Mouse (Mus musculus): ENCODE measurements around the gene Krt33b.

Gene Krt33b

DNA sequence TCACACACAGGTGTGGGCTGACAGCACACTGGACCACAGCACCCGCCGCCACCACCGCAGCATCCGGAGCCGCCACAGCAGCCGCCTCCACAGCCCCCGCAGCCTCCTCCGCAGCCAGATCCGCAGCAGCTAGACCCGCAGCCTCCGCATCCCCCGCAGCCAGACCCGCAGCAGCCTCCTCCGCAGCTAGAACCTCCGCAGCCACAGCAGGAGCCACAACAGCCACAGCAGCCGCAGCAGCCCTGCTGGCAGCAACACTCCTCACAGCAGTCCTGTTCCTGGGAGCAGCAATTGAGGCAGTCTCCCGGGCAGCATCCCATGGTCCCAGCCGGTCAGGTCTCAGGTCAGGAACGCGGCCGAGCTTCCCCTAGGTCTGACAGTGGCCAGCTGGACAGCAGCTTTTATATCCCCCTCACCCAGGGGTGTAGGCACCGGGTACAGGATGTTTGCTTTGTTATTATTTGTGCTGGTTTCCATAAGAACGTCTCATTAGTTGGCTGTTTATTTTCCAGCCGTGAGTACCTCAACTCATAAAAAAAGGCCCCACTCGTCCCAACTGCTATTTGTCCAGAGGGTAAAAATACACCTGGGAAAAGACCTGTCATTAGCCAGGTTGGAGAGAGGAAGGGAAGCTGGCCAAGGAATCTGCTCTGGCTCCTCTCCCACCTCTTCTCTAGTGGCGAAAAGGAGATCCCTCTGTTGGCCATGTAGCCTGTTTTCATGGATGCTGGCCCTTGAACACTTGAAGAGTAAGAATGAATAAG lies 35.9 kb downstream of the Krt33b start, which contains the start of gene Krtap17-1:
Krtap17-1 (minus strand) TSS at position 375 of the 764 bp plus-strand sequence.
- DNase-seq (ENCODE audit: low read depth, low spot score) = no peak

DNA sequence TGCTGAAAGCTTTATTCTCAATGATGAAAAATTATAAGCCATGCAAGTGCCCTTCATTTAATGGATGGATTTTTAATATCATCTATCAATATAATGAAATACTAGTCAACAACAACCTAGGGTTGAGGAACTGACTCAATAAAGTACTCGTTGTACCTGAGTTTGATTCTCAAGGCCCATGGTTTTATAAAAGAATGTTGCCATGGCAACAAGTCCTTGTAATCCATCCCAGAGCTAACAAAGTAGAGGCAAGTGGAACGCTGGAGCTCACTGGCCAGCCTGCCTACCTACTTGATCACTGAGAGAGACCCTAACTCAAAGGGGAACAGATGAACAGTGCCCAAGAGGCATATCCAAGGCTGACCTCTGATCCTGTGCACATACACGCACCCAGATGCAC lies 39.1 kb downstream of the Krt33b start:
- no peak for DNase-seq (ENCODE audit: low read depth, low spot score)

DNA sequence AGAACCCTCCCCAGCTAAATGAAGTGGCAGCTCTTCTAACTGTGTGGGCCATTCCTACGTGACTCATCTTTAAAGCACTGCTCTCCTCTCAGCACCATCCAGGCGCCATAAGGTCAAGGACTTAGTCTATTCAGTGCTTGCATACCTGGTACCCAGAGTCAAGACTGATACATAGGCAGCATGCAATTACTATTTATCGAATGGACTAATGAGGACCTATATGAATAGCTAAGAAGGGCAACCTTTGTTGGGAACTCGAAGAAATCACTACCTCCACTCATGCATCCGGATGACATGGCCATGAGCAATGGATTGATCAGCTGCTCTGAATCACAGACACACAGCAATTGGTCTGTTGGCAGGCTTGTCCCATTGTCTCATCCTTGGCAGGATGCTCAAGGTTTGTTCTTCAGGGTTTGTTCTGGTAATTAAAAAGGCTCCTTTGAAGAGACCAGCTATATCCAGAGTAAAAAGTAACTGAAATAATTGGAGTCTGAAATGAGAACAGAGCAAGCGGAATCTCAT lies 39.7 kb downstream of the Krt33b start:
- DNase-seq (ENCODE audit: low read depth, low spot score) = no peak

DNA sequence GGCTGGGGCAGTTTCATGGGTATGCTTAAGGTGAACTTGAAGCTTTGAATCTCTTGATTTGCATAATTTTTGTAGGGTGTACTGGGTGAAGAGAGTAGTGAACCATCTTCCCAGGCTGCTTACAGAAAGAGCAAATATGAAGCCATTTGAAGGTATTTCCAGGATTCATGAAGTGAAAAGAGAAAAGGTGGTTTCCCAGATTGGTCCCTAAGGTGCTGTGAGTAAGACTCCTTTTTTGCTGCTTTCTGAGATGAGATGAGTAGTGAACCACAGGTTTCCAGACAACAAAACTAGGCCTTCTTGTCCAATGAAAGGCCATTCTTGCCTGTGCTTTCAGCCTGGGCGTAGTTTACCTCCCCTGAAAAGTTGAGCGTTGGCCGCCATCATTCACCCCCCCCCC lies 41.1 kb downstream of the Krt33b start:
- no peak for DNase-seq (ENCODE audit: low read depth, low spot score)

DNA sequence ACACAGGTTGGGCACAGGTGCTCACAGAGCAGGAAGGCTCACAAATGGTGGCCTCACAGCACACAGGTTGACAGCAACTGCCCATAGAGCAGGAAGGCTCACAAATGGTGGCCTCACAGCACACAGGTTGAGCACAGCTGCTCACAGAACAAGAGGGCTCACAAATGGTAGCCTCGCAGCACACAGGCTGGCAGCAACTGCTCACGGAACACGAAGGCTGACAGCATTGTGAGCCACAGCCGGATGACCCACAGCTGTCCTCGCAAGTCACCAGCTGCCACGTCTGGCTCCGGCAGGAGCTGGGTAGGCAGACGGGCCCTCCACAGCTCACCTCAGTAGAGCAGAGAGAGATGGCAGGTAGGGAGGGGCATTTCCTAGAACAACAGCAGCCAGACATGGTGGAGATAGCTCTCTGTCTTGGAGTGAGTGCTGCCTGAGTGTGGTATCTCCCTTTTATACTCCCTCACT lies 43.5 kb downstream of the Krt33b start, which contains the start of gene Krtap16-1:
Krtap16-1 (minus strand) TSS at position 418 of the 468 bp plus-strand sequence.
- no peak for DNase-seq (ENCODE audit: low read depth, low spot score)

DNA sequence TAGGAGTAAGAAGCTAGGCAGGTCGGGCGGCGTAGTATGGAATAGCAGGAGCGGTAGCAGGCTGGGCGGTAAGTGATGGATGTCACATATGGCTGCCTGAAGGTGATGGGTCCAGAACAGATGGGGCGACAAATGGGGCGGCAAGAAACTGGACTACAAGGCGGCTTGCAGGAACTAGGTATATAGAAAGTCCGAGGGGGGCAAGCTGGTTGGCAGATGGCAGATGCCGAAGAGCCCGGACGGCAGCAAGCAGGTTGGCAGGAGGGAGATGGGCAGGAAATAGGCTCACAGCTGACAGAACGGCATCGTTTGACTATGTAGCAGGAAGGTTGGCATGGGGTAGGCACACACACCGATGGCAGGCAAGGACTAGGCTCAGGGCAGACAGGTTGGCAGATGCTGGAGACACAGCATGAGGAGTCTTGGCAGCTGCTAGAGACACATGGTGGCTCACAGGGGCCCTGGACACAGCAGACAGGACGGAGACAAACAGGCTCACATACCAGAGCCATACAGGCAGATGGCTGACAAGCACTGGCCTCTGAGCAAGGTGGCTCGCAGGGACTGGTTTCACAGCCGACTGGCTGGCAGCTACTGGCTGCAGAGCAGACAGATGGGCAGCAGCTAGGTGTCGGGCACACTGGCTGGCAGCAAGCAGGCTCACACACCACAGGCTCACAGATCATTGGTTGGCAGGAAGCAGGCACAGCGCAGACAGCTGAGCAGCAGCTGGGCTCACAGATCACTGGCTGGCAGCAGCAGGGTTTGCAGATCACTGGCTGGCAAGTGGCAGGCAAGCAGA lies 44.2 kb downstream of the Krt33b start:
- DNase-seq (ENCODE audit: low read depth, low spot score) = no peak

DNA sequence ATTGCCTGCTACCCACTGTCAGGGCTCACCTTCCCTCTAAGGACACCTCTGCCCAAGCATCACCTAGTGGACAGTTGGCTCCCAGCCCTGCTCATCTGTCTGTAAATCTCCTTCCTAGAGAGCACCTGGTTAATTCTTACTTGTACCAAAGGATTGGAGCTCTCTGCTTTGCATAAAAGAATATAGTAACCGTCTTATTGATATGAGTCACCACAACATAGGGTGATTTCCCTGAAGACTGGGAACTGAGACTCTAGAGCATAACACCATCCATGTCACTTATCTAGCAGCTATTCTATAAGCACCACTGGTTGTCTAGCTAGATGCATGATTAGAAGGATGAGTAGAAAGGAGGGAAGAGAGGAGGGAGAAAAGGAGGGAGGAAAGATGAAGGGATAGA lies 46.2 kb downstream of the Krt33b start:
- DNase-seq (ENCODE audit: low read depth, low spot score) = no peak

DNA sequence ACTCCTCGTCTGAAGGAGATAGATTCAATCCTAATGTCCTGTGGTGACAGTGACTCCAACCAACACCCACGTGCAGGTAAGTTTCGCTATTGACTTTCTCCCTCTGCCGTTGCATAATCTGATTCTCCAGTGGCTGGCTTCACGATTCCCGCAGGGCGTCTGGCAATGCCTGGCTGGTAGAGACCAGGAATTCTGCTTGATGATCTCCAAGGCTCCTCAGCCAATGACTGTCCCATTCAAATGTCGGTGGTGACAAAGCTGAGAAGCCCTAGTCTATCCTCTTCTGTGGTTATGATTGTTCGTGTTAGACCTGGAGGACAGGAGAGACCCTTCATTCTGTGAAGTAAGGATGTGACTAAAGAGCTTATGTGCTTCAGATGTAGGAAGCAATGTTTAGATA lies 46.9 kb downstream of the Krt33b start:
- DNase-seq (ENCODE audit: low read depth, low spot score) = no peak

DNA sequence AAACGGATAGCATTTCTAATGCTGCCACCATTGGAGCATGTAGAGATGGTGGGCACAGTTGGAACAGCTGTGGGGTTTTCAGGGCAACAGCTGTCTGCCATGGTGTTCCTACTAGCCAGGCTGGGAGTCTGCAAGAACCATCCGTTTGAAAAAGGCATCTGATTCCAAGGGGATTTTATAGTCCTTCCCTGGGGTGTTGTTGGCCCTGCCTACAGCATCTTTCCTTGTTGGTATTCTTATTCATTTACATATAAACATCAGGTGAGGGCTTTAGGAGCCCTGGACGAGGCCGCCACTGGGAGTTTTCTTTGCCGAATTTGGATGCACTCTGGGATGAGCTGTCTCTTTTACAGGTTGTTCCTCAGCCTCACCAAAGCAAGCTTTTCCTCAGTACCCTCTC lies 50.7 kb downstream of the Krt33b start, which contains the start of gene Krtap29-1:
Krtap29-1 (minus strand) TSS at position 101 of the 400 bp plus-strand sequence.
- no peak for DNase-seq (ENCODE audit: low read depth, low spot score)

All from embryo, embryonic 11.5 days (tissue).